Mouse (Mus musculus) hindbrain, embryonic 10.5 days (tissue): ENCODE measurements around the gene Vipr2. TPM values are rescaled to one million over a fixed set of nuclear protein-coding genes. Genes with fewer than 3 reads are reported as not detected.
A peak's percentile ranks its signal among the peaks of the same experiment; 100 is the strongest.

Experiments used
- DNase-seq: peaks from one replicate; pipeline ENCODE4 v3.0.0-alpha.2; 2017; ENCODE audit warnings: low spot score
- H3K27ac ChIP-seq: fragments of 300-500 bp; sonication (generic); 2 replicates; pipeline ENCODE4 v1.5.1; 2016; ENCODE audit warnings: mild to moderate bottlenecking, moderate library complexity
- H3K27me3 ChIP-seq: fragments of 300-500 bp; sonication (generic); 2 replicates; pipeline ENCODE4 v1.6.1; 2016; ENCODE audit warnings: mild to moderate bottlenecking; ENCODE audit not compliant: poor library complexity, insufficient read depth, severe bottlenecking
- H3K36me3 ChIP-seq: fragments of 300-500 bp; sonication (generic); 2 replicates; pipeline ENCODE4 v1.6.1; 2016; ENCODE audit warnings: mild to moderate bottlenecking, moderate library complexity
- H3K4me1 ChIP-seq: fragments of 300-500 bp; sonication (generic); replicated peaks from 2 replicates; pipeline ENCODE4 v1.6.1; 2016; ENCODE audit warnings: mild to moderate bottlenecking
- H3K4me3 ChIP-seq: fragments of 300-500 bp; sonication (generic); 2 replicates; pipeline ENCODE4 v1.5.1; 2016; ENCODE audit warnings: mild to moderate bottlenecking, moderate library complexity
- H3K9me3 ChIP-seq: fragments of 300-500 bp; sonication (generic); 2 replicates; pipeline ENCODE4 v1.6.1; 2016; ENCODE audit warnings: mild to moderate bottlenecking, moderate library complexity
- WGBS: fragments of 180-500 bp; shearing (Covaris S2); methylation state at CpG from one replicate; pipeline ENCODE4 v1.1.7; 2016; 5-methylcytosine and 5-hydroxymethylcytosine counted together
- polyA plus RNA-seq: library from polyadenylated mRNA; unstranded; fragments of >200 nt; fragmentation: Nextera tagmentation; extraction: Ambion mirVana; gene quantifications from 2 replicates; pipeline ENCODE4 v1.2.1, GENCODE M21; 2016

Gene Vipr2
- 1.3 and 1.5 TPM in 2 replicates for polyA plus RNA-seq

- H3K4me1 ChIP-seq: peaks cover 12% of the 10 kb centered on the region
- 5% methylated on average over 33 of the region's 33 CpGs for WGBS
- no peaks in the 10 kb centered on the region for H3K36me3 ChIP-seq
- no peaks in the 10 kb centered on the region for H3K9me3 ChIP-seq
- peak within 1 kb of the TSS; percentile 66 for H3K4me3 ChIP-seq
- H3K27me3 ChIP-seq: peaks cover 46% of the 10 kb centered on the region
- peak; percentile 79 for DNase-seq
- peak within 1 kb of the TSS; percentile 85 for H3K27ac ChIP-seq
Measured at GRCm38 (mm10) chr12:116077074-116077854, at the start of gene Vipr2. TSS of gene Vipr2 (plus strand) at chr12:116077726.

GRCm38 (mm10) chr12:116028095-116028494 is 49.4 kb upstream of the Vipr2 start:
- no peaks in the 10 kb centered on the region for H3K27me3 ChIP-seq
- no peak overlapping the region for H3K4me3 ChIP-seq
- DNase-seq: no peak
- no peak overlapping the region for H3K27ac ChIP-seq
- peaks cover 2% of the 10 kb centered on the region; the same call in 1 of the 2 replicates for H3K9me3 ChIP-seq
- H3K36me3 ChIP-seq: no peaks in the 10 kb centered on the region
- WGBS: 52% methylated on average over 2 of the region's 2 CpGs
- H3K4me1 ChIP-seq: no peaks in the 10 kb centered on the region

- WGBS: 77% methylated on average over 5 of the region's 5 CpGs
- H3K36me3 ChIP-seq: no peaks in the 10 kb centered on the region
- H3K27me3 ChIP-seq: no peaks in the 10 kb centered on the region
- H3K9me3 ChIP-seq: peaks cover 11% of the 10 kb centered on the region
- no peak overlapping the region for H3K27ac ChIP-seq
- H3K4me1 ChIP-seq: no peaks in the 10 kb centered on the region
- no peak overlapping the region for H3K4me3 ChIP-seq
- DNase-seq: no peak
Measured at GRCm38 (mm10) chr12:116035346-116035745, 42.2 kb upstream of the Vipr2 start.

- H3K4me1 ChIP-seq: peaks cover 14% of the 10 kb centered on the region
- peaks cover 7% of the 10 kb centered on the region for H3K36me3 ChIP-seq
- 86% methylated on average over 5 of the region's 5 CpGs for WGBS
- DNase-seq: no peak
- no peak overlapping the region for H3K4me3 ChIP-seq
- no peaks in the 10 kb centered on the region for H3K27me3 ChIP-seq
- no peaks in the 10 kb centered on the region for H3K9me3 ChIP-seq
- no peak overlapping the region for H3K27ac ChIP-seq
Measured at GRCm38 (mm10) chr12:116044785-116045184, 32.7 kb upstream of the Vipr2 start.

DNA sequence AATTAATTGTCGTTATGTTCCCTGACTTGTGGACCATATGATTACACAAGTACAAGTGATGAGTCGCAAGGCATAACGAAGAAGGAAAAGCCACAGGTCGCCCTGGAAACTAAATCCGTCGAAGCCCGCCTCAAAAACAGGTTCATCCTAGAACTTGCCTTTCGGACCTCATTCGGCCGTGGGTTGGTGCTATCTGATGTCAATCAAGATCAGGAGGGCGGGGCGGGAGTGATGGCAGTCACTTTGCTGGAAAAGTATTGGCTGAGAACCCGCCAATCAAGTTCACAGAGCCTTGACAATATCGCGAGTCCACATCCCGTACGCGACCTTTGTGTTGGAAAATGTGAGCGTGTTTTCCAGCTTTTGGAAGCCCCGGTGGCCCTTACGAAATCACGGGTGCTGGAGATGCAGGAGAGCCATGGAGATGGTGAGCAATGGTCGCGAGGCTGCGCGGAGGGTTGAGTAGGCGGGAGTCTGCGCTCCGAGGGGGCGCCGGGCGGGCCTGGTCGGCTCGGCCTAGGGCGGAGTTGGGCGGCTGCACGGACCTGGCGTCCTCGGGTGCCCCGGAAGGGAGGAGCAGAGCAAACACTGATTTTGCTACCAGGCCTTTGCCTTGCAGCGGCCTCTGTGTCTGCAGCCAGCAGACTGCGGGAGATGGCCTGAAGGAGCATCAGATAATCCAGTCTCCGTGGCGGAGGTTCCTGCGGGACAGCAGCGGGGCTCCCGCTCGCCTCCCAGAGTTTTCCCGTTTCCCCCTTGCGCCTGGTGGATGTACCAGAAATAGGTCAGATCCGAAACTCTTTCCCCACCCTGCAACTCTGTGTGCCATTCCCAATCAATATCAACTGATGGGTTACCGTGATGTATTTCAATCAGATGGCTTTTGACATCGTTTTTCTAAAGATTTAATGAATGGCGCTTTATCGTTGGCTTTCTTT is 29.8 kb upstream of the Vipr2 start, which contains the start of gene Zfp386:
TSS of gene Zfp386 (plus strand) at position 285 of the 938 bp plus-strand sequence.
- Histone ChIP-seq H3K4me3 (peak within 1 kb of the TSS; percentile 85), H3K27me3 (no peaks in the 10 kb centered on the region)
- WGBS: 1% methylated on average over 55 of the region's 55 CpGs

DNA sequence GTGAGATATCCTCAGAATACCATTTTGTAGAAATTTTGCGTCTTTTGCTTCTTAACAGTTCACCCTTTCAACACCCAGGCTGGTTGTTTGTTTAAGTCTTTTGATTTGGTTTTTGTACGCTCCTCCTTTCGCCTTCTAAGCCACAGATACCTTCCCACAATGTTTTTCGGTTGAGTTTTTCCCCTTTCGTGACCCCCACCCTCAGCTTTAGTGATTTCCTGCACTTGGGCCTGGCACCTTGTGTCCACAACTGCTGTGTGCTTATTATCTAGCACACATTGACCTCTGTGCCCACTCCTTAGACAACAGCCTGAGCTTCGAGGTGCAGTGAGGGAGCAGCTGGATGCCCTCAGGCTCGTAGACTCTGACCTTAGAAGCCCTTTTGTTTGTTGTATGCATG is 28.8 kb upstream of the Vipr2 start:
- 66% methylated on average over 7 of the region's 7 CpGs for WGBS
- Histone ChIP-seq H3K4me1 (peaks cover 15% of the 10 kb centered on the region), H3K27me3 (no peaks in the 10 kb centered on the region), H3K36me3 (peaks cover 46% of the 10 kb centered on the region), H3K4me3 (peak overlapping the region; percentile 85), H3K27ac (peak overlapping the region; percentile 99), H3K9me3 (peaks cover 11% of the 10 kb centered on the region; the same call in 1 of the 2 replicates)
- DNase-seq: peak; percentile 14

More for the DNA sequence above, 29.8 kb upstream of the Vipr2 start, which contains the start of gene Zfp386:
- Histone ChIP-seq H3K4me1 (peaks cover 15% of the 10 kb centered on the region), H3K36me3 (peaks cover 36% of the 10 kb centered on the region), H3K9me3 (peaks cover 11% of the 10 kb centered on the region; the same call in 1 of the 2 replicates), H3K27ac (peak within 1 kb of the TSS; percentile 99)
- DNase-seq: peak; percentile 98

- Histone ChIP-seq H3K4me3 (peak overlapping the region; percentile 85), H3K9me3 (peaks cover 13% of the 10 kb centered on the region; the same call in 1 of the 2 replicates), H3K36me3 (peaks cover 51% of the 10 kb centered on the region), H3K4me1 (peaks cover 15% of the 10 kb centered on the region), H3K27ac (no peak overlapping the region), H3K27me3 (no peaks in the 10 kb centered on the region)
- DNase-seq: no peak
- WGBS: 89% methylated on average over 3 of the region's 3 CpGs
Measured at GRCm38 (mm10) chr12:116049236-116049635, 28.3 kb upstream of the Vipr2 start.

DNA sequence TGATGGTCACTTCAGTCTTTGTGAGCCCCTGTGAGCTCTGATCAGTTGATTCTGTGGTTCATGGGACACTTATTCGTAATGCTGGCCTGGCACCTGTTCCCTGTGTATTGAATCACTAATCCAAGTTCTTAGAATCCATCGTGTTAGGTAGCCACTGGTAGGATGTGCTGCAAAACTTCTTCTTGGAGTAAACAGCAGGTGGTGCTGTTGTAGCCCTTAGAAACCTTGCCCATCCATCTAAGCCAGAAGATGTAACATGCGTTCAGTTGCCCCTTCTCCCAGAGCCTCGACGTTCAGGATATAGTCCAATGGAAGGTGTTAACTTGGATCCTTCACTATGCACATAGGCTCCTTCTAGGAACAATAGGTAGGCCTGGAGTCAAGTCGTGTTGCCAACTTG is 27.8 kb upstream of the Vipr2 start:
- Histone ChIP-seq H3K4me1 (peaks cover 15% of the 10 kb centered on the region), H3K36me3 (peaks cover 56% of the 10 kb centered on the region), H3K27ac (no peak overlapping the region), H3K27me3 (no peaks in the 10 kb centered on the region), H3K9me3 (peaks cover 18% of the 10 kb centered on the region; the same call in 1 of the 2 replicates), H3K4me3 (peak overlapping the region; percentile 85; the same call in 1 of the 2 replicates)
- 93% methylated on average over 6 of the region's 6 CpGs for WGBS
- no peak for DNase-seq

DNA sequence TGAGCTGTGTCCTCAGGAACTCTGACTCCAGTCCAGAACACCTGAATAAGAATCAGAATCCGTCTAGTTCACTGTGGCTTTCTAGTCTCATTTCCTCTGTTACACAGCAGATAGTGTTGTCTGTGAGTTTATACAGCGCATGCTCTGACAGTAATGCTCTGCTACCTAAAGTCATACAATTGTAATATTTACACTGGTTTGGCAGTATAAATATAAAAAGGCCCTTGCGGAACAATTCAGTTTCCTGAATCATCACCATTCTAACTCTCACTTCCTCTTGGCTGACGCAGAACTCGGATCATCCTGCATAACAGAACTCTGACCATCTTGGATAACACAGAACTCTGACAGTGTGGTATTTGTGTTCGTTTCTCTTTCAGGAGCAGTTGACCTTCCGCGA is 23.2 kb upstream of the Vipr2 start:
- Histone ChIP-seq H3K4me1 (peaks cover 4% of the 10 kb centered on the region; the same call in 1 of the 2 replicates), H3K27ac (no peak overlapping the region), H3K9me3 (peaks cover 60% of the 10 kb centered on the region), H3K4me3 (no peak overlapping the region), H3K36me3 (peaks cover 100% of the 10 kb centered on the region), H3K27me3 (no peaks in the 10 kb centered on the region)
- 96% methylated on average over 8 of the region's 8 CpGs for whole genome bisulfite sequencing
- no peak for DNase-seq

- Histone ChIP-seq H3K4me1 (no peaks in the 10 kb centered on the region), H3K4me3 (no peak overlapping the region), H3K9me3 (peaks cover 70% of the 10 kb centered on the region), H3K27me3 (no peaks in the 10 kb centered on the region), H3K27ac (no peak overlapping the region), H3K36me3 (peaks cover 100% of the 10 kb centered on the region)
- 95% methylated on average over 3 of the region's 3 CpGs for WGBS
- DNase-seq: no peak
Measured at GRCm38 (mm10) chr12:116056112-116056511, 21.4 kb upstream of the Vipr2 start.

DNA sequence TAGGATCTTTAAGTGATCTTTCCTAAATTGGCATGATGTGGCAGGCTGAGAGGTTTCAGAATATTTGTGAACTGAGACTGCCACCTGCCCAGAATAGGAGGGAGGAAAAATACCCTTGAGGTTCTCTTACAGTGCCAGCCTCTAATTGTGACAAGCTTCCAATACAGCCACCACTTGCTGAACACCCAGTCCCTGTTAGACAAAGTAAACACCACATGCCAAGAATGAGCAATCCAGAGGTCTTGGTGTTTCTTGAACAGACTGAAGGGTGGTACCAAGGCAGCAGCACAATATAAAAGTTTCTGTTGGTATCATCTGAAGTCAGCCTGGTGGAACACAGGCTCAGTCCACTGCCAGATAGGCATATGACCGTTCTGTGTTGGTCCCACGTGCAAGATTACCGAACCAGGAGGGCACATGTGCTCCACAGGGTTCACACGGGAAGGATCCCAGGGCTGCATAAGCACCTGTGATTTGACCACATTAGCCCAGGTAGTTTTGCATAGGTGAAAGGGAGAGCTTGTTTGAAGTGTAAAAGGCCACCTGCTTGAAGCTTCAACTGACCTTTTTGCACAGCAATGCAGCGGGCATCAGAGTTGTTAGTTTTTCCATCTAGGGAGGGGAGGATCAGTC is 15.8 kb upstream of the Vipr2 start:
- Histone ChIP-seq H3K4me3 (no peak overlapping the region), H3K36me3 (peaks cover 57% of the 10 kb centered on the region), H3K27me3 (no peaks in the 10 kb centered on the region), H3K4me1 (no peaks in the 10 kb centered on the region), H3K9me3 (peaks cover 58% of the 10 kb centered on the region), H3K27ac (no peak overlapping the region)
- 94% methylated on average over 5 of the region's 5 CpGs for WGBS
- no peak for DNase-seq

DNA sequence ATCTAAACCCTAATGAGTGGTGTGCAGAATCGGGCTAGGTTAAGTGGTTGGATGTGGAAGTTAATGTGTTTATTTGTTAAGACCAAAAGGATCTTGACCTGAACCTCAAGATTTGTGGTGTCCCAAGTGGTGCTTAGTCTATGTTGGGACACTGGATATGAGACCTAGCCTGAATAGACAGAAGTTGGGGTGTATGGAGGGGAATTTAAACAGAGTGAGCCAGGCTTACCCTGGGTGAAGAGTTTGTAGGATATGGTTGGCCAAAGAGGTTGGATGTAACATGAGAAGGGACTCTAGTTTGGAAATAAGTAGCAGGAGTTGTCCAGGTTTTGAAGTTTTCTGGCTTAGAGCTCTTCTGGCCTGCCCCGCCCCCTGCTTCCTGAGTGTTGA is 15.3 kb upstream of the Vipr2 start:
- H3K36me3 ChIP-seq: peaks cover 52% of the 10 kb centered on the region
- no peak for DNase-seq

More for the DNA sequence above, 15.3 kb upstream of the Vipr2 start:
- 94% methylated on average over 2 of the region's 2 CpGs for WGBS
- Histone ChIP-seq H3K9me3 (peaks cover 53% of the 10 kb centered on the region), H3K27ac (no peak overlapping the region), H3K4me3 (no peak overlapping the region), H3K4me1 (no peaks in the 10 kb centered on the region), H3K27me3 (no peaks in the 10 kb centered on the region)
